Mouse (Mus musculus) embryo, embryonic 9.5 days (tissue): Measurements from ENCODE around the gene H2-M10.2.
"Not testable (repeated sequence)": the region's sequence is repeated elsewhere in the genome, so short reads cannot be mapped to it uniquely, and the experiment has no call there.

Experiments
- DNase-seq: peaks from one replicate; pipeline ENCODE4 v3.0.0-alpha.2; 2017; ENCODE audit errors: extremely low spot score

Gene H2-M10.2

DNA sequence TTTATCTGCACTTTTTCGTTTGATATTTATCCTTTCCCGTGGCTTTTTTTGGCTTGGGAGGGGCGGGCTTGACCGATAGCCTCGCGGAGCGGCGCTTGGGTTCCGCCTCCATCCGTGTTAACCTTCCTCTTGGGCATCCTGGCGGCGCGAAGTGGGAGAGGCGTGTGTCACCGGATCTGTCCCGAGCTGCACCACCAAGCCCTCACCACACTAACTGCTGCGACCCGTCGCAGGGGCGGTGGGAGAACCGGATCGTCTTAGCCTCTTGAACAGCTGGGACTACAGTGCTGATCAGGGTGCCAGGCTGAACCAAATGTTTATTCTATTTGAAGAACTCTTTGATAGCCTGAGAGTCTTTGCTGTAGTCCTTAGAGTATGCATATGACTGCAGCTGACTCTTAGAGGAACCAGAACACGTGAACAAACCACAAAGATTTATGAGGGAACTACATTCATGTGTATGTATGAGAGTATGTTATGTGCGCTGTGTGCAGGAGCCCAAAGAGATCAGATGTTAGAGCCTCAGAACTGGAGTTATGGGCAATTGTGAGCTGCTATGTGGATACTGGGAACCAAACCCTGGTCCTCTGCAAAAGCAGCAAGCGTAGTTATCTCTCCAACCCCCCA, 33.9 kb downstream of the H2-M10.2 start:
- peak; percentile 39 for DNase-seq

GRCm38 (mm10) chr17:36248886-36249285, 37.4 kb downstream of the H2-M10.2 start:
- DNase-seq: no peak

DNA sequence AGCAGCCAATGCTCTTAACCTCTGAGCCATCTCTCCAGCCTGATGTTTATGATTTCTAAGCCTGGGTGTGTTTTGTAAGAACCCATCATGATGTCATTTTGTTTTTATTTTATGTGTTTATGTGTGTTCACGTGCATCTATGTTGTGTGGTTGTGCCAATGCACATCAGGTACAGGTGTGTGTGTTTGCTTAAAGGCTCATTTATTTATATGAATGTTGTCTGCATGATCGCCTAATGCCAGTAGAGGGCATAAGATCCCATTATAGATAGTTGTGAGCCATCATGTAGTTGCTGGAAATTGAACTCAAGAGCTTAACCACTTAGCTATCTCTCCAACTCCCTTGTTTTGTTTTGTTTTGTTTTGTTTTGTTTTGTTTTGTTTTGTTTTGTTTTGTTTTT, 40.5 kb downstream of the H2-M10.2 start:
- no peak for DNase-seq

- DNase-seq: no peak
These were observed 42.3 kb downstream of the H2-M10.2 start for GRCm38 (mm10) chr17:36244031-36244430.

DNA sequence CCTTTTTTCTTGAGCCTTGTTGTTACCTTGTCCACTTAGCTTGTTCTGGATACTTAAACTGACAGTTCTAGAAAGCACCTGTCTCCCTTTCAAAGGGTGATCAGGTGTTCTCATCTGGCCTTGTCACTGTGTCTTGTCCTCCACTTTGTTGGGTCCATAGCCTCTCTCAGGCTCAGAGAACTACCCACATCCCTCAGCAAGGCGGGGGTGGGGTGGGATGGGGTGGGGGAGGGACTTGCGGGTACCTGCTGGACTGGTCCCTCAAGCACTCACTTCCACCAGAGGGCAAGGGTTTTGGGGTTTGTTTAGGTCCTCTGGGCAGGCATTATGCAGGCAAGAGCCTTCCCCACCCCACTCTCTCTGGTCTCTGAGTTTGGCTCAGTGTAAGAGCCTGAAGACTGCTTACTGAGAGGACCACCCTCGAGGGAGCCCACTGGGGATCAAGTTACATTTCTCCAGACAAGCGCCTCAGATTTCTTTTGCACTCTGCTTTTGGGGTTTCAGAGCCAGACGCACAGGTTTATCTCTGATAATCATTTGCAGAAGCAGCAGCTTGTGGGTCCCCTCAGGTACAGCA, 45.6 kb downstream of the H2-M10.2 start:
- DNase-seq: no peak

GRCm38 (mm10) chr17:36237321-36237921, 48.9 kb downstream of the H2-M10.2 start:
- DNase-seq: no peak

- not testable (repeated sequence) for DNase-seq
These were observed 51.0 kb downstream of the H2-M10.2 start for GRCm38 (mm10) chr17:36235300-36235699.
